Mouse (Mus musculus) CH12.LX (cell line): ENCODE data around the gene Tspan33. TPM values are rescaled to one million over a fixed set of nuclear protein-coding genes. Genes with fewer than 3 reads are reported as not detected.
A peak's percentile ranks its signal among the peaks of the same experiment; 100 is the strongest.

Experiments
- DNase-seq: peaks from one replicate; pipeline ENCODE4 v3.0.0-alpha.2; 2013; ENCODE audit errors: extremely low read depth
- H3K27ac ChIP-seq: 2 replicates; pipeline ENCODE4 v1.5.1; 2012; ENCODE audit warnings: low read depth, mild to moderate bottlenecking, control low read depth, moderate library complexity; ENCODE audit not compliant: insufficient read depth
- H3K27me3 ChIP-seq: replicated peaks from 2 replicates; pipeline ENCODE3; 2012; ENCODE audit warnings: inconsistent platforms
- H3K36me3 ChIP-seq, 2 experiments: replicated peaks in 1 of 2; 2 replicates each; pipeline versions ENCODE3 to v1.6.1; 2012; ENCODE audit warnings: inconsistent platforms in 1 of 2, low read length in 1 of 2, mild to moderate bottlenecking in 1 of 2, mixed read lengths in 1 of 2, moderate library complexity in 1 of 2; ENCODE audit not compliant: control insufficient read depth in 1 of 2, insufficient read depth in 1 of 2
- H3K4me1 ChIP-seq, 2 experiments: 2 replicates each; pipeline ENCODE4 v1.6.1; 2012; ENCODE audit warnings: inconsistent platforms in 1 of 2, moderate library complexity in 1 of 2; ENCODE audit not compliant: insufficient read depth in 2 of 2, control insufficient read depth in 1 of 2
- H3K4me2 ChIP-seq: 2 replicates; pipeline ENCODE4 v1.6.1; 2012; ENCODE audit warnings: low read depth, mild to moderate bottlenecking, control low read depth; ENCODE audit not compliant: poor library complexity, insufficient read depth, severe bottlenecking
- H3K4me3 ChIP-seq, 3 experiments: fragments of 150-350 bp in 1 of 3; sonication (generic) in 1 of 3; replicated peaks in 1 of 3; 2 replicates each; pipeline versions ENCODE3 to v1.5.1; 2011 to 2012; ENCODE audit warnings: low read depth in 2 of 3, low read length in 2 of 3, mild to moderate bottlenecking in 2 of 3, moderate library complexity in 2 of 3, control low read depth in 1 of 3, improper control_type of control experiment in 1 of 3, inconsistent platforms in 1 of 3, mixed read lengths in 1 of 3; ENCODE audit not compliant: poor library complexity in 1 of 3
- H3K79me2 ChIP-seq: replicated peaks from 2 replicates; pipeline ENCODE4 v1.6.1; 2012; ENCODE audit warnings: mild to moderate bottlenecking, moderate library complexity; ENCODE audit not compliant: control insufficient read depth, poor library complexity, insufficient read depth, severe bottlenecking; ENCODE audit errors: extremely low read depth
- H3K9ac ChIP-seq: 2 replicates; pipeline ENCODE4 v1.6.1; 2012; ENCODE audit warnings: low read depth, mild to moderate bottlenecking, control low read depth, moderate library complexity; ENCODE audit not compliant: insufficient read depth
- H3K9me3 ChIP-seq: replicated peaks from 2 replicates; pipeline ENCODE3; 2012; ENCODE audit warnings: low read length, inconsistent platforms, mixed read lengths
- CTCF ChIP-seq, 2 experiments: IDR thresholded peaks in 1 of 2; conservative IDR thresholded peaks in 1 of 2; 2 replicates each; pipeline ENCODE4 v1.5.1; 2011 to 2012; ENCODE audit warnings: low read depth in 2 of 2, low read length in 2 of 2, improper control_type of control experiment in 1 of 2, inconsistent platforms in 1 of 2, mild to moderate bottlenecking in 1 of 2, moderate library complexity in 1 of 2
- MYC ChIP-seq: IDR thresholded peaks from 2 replicates; pipeline ENCODE4 v1.6.1; 2011; ENCODE audit warnings: low read depth, mild to moderate bottlenecking, improper control_type of control experiment, low read length
- RAD21 ChIP-seq: IDR thresholded peaks from 2 replicates; pipeline ENCODE4 v1.6.1; 2011; ENCODE audit warnings: low read depth, mild to moderate bottlenecking, low read length, improper control_type of control experiment, moderate library complexity
- SIN3A ChIP-seq: IDR thresholded peaks from 2 replicates; pipeline ENCODE4 v1.6.1; 2012; ENCODE audit warnings: low read length, improper control_type of control experiment, inconsistent platforms
- SMC3 ChIP-seq: IDR thresholded peaks from 2 replicates; pipeline ENCODE4 v1.6.1; 2011; ENCODE audit warnings: low read depth, low read length, improper control_type of control experiment
- dilution Hi-C: fragments of 300-500 bp; cut with MboI; formaldehyde crosslinking; loops from 2 replicates; pipeline ENCODE4 v1.14.3; 2020; ENCODE audit warnings: low sequenced_read_pairs; ENCODE audit not compliant: extremely low pct_unique_long_range_greater_than_20kb, extremely low pct_ligation_motif_present
- in situ Hi-C: fragments of 300-500 bp; cut with MboI; formaldehyde crosslinking; loops from 3 replicates; pipeline ENCODE4 v1.14.3; 2019; ENCODE audit warnings: low sequenced_read_pairs, low pct_ligation_motif_present, low pct_unique_long_range_greater_than_20kb, mixed read lengths
- polyA plus RNA-seq: library from polyadenylated mRNA; unstranded; fragments of >175 nt; gene quantifications from 2 replicates; pipeline ENCODE4 v1.2.1, GENCODE M21; 2012; ENCODE audit warnings: low read depth; ENCODE audit not compliant: insufficient read length
- total RNA-seq, 2 experiments: library from RNA; depleted of rRNA; stranded (reverse); fragments of 300-350 nt in 1 of 2; fragments of >200 nt in 1 of 2; gene quantifications; 2 replicates each; pipeline ENCODE4 v1.2.3; 2012 to 2014

The Tspan33 gene
- total and polyA plus RNA-seq, 3 experiments: 8.5 to 12.2 (median 10.4) TPM

- dilution Hi-C loops: no loop called here
- Histone ChIP-seq H3K27ac (no peak overlapping the region), H3K9ac (no peak overlapping the region), H3K79me2 (peaks cover 17% of the 10 kb centered on the region), H3K4me2 (no peak overlapping the region), H3K4me1 (peaks cover 0 to 14% of the 10 kb centered on the region in 2 experiments; a peak in 3 of 4 replicates), H3K4me3 (no peak overlapping the region), H3K36me3 (peaks cover 0 to 5% of the 10 kb centered on the region in 2 experiments), H3K27me3 (no peaks in the 10 kb centered on the region), H3K9me3 (peaks cover 3% of the 10 kb centered on the region)
- no peak for DNase-seq
- in situ Hi-C loops: loop anchor here (5.0 kb wide), 1 partner anchor 60 kb away; no protein-coding TSS in a partner anchor
- TF ChIP-seq MYC (peak; percentile 67), CTCF (conservative IDR thresholded peaks at IDR 0.05 in 1 of 2, IDR thresholded peaks at IDR 0.05 in 1 of 2; ENCODE audit: low read depth in 2 of 2, low read length in 2 of 2) (peak in 1 of 2 experiments; percentile 53; a peak in 2 of 4 replicates), RAD21 (peak; percentile 39), SMC3 (peak; percentile 39), SIN3A (no peak)
Observed at GRCm38 (mm10) chr6:29766874-29767273, 72.9 kb downstream of the Tspan33 start.

Other genes with a start within 250 kb of the Tspan33 start
- gene Atp6v1f, start 226.5 kb upstream of the Tspan33 start, total RNA-seq (2012; rRNA removed): 308 and 328 TPM in 2 replicates
- 367 and 373 TPM in 2 replicates for gene Atp6v1f, start 226.5 kb upstream of the Tspan33 start, total RNA-seq (2014; rRNA removed)
- 230 and 251 TPM in 2 replicates for gene Atp6v1f, start 226.5 kb upstream of the Tspan33 start, polyA plus RNA-seq
- 0.21 TPM in 1 of 2 replicates, not detected in the other for gene Atp6v1fnb, start 222.8 kb upstream of the Tspan33 start, total RNA-seq (2012; rRNA removed)
- not detected in 2 replicates for gene Atp6v1fnb, start 222.8 kb upstream of the Tspan33 start, total RNA-seq (2014; rRNA removed)
- not detected in 2 replicates for gene Atp6v1fnb, start 222.8 kb upstream of the Tspan33 start, polyA plus RNA-seq
- 0.59 and 0.64 TPM in 2 replicates for gene Kcp, start 186.3 kb upstream of the Tspan33 start, total RNA-seq (2012; rRNA removed)
- not detected in 2 replicates for gene Kcp, start 186.3 kb upstream of the Tspan33 start, total RNA-seq (2014; rRNA removed)
- gene Kcp, start 186.3 kb upstream of the Tspan33 start, polyA plus RNA-seq: 0.49 and 0.51 TPM in 2 replicates
- gene Irf5, start 167.6 kb upstream of the Tspan33 start, total RNA-seq (2012; rRNA removed): 134 and 152 TPM in 2 replicates
- 158 and 159 TPM in 2 replicates for gene Irf5, start 167.6 kb upstream of the Tspan33 start, total RNA-seq (2014; rRNA removed)
- gene Irf5, start 167.6 kb upstream of the Tspan33 start, polyA plus RNA-seq: 134 and 144 TPM in 2 replicates
- gene Tnpo3, start 84.3 kb upstream of the Tspan33 start, total RNA-seq (2012; rRNA removed): 60.5 and 75.1 TPM in 2 replicates
- gene Tnpo3, start 84.3 kb upstream of the Tspan33 start, total RNA-seq (2014; rRNA removed): 66.4 and 76.0 TPM in 2 replicates
- gene Tnpo3, start 84.3 kb upstream of the Tspan33 start, polyA plus RNA-seq: 130 and 140 TPM in 2 replicates
- gene Smo, start 41.3 kb downstream of the Tspan33 start, total RNA-seq (2012; rRNA removed): 0.04 TPM in 2 replicates
- gene Smo, start 41.3 kb downstream of the Tspan33 start, total RNA-seq (2014; rRNA removed): 0.09 TPM in 1 of 2 replicates, not detected in the other
- gene Smo, start 41.3 kb downstream of the Tspan33 start, polyA plus RNA-seq: 0.17 and 0.26 TPM in 2 replicates
- 50.0 and 77.1 TPM in 2 replicates for gene Ahcyl2, start 73.8 kb downstream of the Tspan33 start, total RNA-seq (2012; rRNA removed)
- 184 and 196 TPM in 2 replicates for gene Ahcyl2, start 73.8 kb downstream of the Tspan33 start, total RNA-seq (2014; rRNA removed)
- 178 and 204 TPM in 2 replicates for gene Ahcyl2, start 73.8 kb downstream of the Tspan33 start, polyA plus RNA-seq
- gene Strip2, start 222.8 kb downstream of the Tspan33 start, total RNA-seq (2012; rRNA removed): 0.42 and 1.1 TPM in 2 replicates
- 1.3 and 1.6 TPM in 2 replicates for gene Strip2, start 222.8 kb downstream of the Tspan33 start, total RNA-seq (2014; rRNA removed)
- 1.4 TPM in 2 replicates for gene Strip2, start 222.8 kb downstream of the Tspan33 start, polyA plus RNA-seq